Mouse (Mus musculus): ENCODE data around the gene Atp1a4.

DNA sequence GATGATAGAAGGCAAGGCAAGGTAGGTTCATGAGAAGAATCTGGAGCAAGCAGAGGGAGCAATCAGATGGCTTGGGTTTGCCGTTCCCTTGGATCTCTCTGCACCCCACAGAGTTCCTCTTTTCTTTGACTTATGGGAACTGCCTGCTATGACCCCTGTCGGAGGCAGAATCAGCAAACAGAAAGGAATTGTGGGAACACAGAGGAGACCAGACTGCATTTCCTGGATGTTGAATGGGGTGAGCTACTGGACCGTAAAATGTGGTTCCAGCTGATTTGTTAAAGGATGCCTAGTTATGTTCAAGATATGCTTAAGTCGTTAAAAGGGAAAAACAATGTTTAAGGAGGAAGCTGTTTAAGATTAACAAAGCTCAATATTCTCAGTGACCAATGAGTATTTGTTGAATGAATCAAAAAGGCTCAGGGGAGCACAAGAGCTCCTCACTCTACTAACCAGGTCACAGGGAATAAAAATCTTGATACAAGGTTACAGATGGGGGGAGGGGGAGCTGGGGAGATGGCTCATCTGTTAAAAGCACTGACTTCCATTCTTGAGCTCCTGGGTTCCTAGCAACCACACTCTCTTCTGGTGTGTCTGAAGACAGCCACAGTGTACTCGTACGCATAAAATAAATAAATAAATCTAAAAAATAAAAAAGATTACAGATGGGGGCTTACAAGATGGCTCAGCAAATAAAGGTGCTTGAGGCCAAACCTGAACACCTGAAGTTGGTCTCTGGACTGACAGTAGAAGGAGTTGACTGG is 17.1 kb downstream of the Atp1a4 start:
- TF ChIP-seq POLR2A (IDR thresholded peaks at IDR 0.05; ENCODE audit: low read depth, low read length) (no peak), CTCF (IDR thresholded peaks at IDR 0.05; ENCODE audit: borderline replicate concordance, insufficient read depth, low read length) (no peak)
